Mouse (Mus musculus): ENCODE results near the gene Galntl6.
A peak's percentile ranks its signal among the peaks of the same experiment; 100 is the strongest.

The Galntl6 gene

DNA sequence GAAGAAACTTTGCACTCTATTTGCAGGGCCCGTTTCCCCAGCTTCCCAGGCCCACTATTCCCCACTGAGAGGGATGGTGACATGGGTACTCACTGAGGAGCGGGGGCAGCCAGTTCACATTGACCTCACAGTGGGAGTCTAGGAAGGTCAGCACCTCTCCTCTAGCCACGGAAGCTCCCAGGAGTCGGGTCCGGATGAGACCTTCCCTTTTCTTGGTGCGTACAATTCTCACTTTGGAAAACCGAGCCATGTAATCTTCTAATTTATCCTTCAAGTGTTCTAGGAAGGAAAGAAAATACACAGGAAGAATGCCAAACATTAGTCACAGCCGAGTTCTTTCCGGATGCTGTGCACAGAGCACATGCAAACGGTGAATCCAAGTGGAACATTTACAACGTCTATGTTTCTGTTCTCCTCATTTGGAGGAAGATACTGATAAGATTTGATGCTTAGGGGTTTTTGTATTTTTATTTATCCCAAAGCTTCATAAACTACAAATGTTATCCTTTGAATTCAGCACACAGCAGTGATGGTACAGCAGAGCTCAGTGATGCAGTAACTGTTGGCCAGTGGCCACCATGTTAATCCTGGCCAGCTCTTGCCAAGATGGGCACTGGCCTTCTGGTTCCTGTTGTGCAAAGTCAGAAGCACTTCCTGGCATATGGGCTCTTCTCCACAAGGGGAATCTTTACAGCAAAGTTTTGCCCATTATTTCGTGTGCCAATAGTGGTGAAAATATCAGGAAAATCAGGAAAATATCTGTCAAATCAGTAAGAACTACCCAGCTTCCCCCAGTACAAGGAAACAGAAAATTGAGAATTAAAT lies 949.9 kb downstream of the Galntl6 start:
- no peak for DNase-seq (ENCODE audit: low spot score in 2 of 2)

GRCm38 (mm10) chr8:57959136-57959535 lies 953.3 kb downstream of the Galntl6 start:
- DNase-seq (ENCODE audit: low spot score in 2 of 2), result no peak

GRCm38 (mm10) chr8:57958121-57958901 lies 954.1 kb downstream of the Galntl6 start:
- no peak for DNase-seq (ENCODE audit: low spot score in 2 of 2)

- DNase-seq (ENCODE audit: low spot score in 2 of 2), result no peak
These were observed 956.9 kb downstream of the Galntl6 start for GRCm38 (mm10) chr8:57955501-57955900.

DNA sequence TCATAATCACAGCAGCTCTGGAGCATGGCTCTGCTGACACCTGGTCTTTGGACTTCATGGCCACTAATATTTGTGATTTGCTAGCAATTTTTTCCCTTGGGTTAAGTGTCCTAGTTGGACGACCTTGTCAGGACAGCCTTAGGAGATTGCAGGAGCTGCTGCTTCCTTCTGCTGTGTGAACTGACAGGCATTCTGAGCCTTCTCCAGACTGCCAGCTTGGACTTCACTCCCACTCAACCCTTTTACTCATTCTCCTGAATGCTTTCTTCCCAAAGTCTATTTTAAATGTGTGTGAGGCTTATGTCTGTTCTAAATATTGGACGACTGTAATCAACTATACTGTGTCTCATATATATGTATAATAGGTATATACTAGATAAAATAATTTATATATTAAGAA lies 971.3 kb downstream of the Galntl6 start:
- DNase-seq (ENCODE audit: low spot score in 2 of 2), result no peak

GRCm38 (mm10) chr8:57939856-57940420 lies 972.5 kb downstream of the Galntl6 start:
- DNase-seq (ENCODE audit: low spot score in 2 of 2), result no peak

- DNase-seq (ENCODE audit: low spot score in 2 of 2), result peak; percentile 50 to 56
These were observed 973.1 kb downstream of the Galntl6 start for GRCm38 (mm10) chr8:57939177-57939855.

DNA sequence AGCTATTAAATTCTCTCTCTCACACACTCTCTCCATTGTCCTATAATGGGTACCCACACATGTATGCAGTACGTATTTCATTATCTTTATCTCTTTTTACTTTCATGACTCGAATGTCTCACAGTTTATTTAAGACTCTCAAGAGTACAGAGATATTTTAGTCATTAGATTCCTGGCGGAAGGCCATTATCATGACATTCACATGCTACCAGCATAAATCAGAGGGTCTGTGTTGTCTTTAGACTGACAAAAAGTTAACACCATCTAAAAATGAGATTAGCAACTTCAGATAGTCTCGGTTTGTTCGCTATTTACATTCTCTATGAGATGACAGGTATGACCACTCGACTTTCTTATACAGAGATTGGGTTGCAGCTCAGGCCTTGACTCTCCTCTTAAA lies 985.4 kb downstream of the Galntl6 start:
- no peak for DNase-seq (ENCODE audit: low spot score in 2 of 2)

GRCm38 (mm10) chr8:57923556-57923955 lies 988.9 kb downstream of the Galntl6 start:
- DNase-seq (ENCODE audit: low spot score in 2 of 2), result no peak

DNA sequence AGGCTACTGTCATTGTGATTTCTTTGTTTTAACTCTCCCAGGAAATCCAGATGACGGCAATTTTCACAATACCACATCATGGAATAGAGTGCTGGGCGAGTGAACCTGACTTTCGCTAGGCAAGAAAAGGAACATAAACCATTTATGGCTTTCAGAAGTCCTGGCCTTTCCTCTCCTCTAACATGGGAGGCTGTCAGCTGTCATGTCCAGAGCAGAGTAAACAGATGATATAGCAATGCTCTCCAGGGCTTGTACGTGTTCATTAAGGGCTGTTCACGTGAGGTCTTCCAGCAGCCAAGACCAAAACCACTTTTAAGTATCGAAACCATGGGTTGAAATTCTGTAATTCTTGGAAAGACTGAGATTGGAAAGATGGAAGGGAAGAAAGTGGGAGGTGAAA lies 989.3 kb downstream of the Galntl6 start:
- no peak for DNase-seq (ENCODE audit: low spot score in 2 of 2)

- DNase-seq (ENCODE audit: low spot score in 2 of 2), result no peak
These were observed 990.0 kb downstream of the Galntl6 start for GRCm38 (mm10) chr8:57922214-57923070.

DNA sequence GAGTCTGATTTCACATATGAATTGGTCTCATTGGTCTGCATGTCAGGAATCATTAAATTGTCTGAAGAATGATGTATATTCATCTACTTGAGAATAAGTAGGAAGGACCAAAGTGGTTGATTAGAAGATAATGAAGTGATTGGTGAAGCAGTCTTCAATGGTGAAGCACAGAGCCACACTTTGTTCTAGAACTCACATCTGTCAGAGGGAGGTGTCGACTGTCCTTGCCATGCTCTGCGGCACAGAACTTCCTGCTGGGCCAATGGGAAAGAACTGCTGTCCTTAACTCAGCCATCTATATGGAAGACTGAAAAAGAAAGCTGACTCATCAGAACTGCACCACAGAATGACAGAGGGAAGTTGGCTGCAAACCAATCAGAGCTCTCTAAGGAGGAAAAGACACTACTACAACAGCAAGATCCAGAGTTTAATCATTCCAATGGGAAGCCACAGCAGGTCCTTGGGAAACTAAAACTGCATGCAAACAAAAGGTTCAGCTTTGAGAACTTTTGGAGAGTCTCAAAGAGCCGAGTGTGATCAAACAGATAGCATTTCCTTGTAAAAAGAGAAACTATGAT lies 992.0 kb downstream of the Galntl6 start:
- DNase-seq (ENCODE audit: low spot score in 2 of 2), result no peak

- no peak for DNase-seq (ENCODE audit: low spot score in 2 of 2)
These were observed 993.5 kb downstream of the Galntl6 start for GRCm38 (mm10) chr8:57918720-57919640.

- DNase-seq (ENCODE audit: low spot score in 2 of 2), result no peak
These were observed 1019.1 kb downstream of the Galntl6 start for GRCm38 (mm10) chr8:57893360-57893759.

DNA sequence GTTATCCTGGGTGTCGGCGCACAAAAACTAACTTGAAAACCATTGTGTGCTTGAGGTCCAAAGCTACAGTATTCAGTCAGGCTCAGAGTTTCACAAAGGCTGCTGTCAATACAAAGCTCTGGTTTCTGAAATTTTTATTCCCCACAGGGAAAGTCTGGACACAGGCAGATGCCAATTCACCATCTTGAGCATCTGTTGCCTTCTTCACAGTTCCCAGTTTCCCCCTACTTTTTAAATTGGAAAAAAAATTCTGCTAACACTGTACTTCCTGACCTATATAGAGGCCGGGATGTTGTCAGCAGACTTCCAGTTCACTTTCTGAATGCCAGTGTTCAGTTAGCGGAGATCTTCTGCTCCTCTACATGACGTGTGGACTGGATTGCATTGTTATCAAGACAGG lies 1020.3 kb downstream of the Galntl6 start:
- no peak for DNase-seq (ENCODE audit: low spot score in 2 of 2)

DNA sequence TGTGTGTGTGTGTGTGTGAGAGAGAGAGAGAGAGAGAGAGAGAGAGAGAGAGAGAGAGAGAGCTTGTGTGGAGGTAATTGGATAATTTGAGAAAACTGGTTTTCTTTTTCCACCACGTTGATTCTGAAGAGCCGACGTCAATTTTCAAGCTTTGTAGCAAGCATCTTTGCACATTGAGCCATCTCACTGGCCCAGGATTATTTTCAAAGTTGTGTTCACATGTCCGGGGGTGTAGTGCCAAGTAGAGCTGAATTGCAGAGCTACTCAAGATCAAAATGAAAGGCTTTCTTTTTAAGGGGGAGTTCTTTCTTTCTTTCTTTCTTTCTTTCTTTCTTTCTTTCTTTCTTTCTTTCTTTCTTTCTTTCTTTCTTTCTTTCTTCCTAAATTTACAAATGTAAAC lies 1022.3 kb downstream of the Galntl6 start:
- DNase-seq (ENCODE audit: low spot score in 2 of 2), result no peak

DNA sequence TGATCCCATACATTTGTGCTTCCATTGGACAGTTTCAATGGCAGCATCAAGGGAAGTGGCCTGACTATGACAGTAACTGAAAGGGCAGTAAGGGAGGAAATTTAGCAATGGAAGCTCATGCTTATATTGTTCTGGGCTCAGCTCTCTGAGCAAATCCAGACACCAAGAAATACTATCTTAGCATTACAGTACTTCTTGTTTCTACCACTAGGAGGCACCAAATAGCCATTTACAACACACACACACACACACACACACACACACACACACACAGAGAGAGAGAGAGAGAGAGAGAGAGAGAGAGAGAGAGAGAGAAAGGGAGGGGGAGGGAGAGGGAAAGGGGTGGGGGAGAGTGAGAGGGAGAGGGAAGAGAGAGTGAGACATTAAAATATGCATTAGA lies 1023.6 kb downstream of the Galntl6 start:
- DNase-seq (ENCODE audit: low spot score in 2 of 2), result no peak

DNA sequence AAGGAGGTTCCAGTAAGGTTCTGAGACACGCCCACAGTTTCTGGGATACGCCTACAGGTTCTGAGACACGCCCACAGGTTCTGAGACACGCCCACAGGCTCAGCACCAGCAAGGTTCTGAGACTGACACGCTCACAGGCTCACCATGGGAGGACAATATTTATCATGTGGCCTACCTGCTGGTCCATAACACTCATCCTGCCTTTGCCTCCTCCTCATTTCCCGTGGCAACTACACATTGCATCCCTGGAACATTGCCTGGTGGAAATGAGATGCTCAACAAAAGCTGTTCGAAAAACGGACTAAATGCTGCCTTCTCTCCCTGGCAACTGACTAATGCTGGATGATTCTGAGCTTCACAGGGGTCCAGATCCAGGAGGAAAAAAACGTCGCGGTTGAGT lies 1033.0 kb downstream of the Galntl6 start:
- peak in 1 of 2 experiments; percentile 17 for DNase-seq (ENCODE audit: low spot score in 2 of 2)

GRCm38 (mm10) chr8:57849074-57849473 lies 1063.4 kb downstream of the Galntl6 start:
- no peak for DNase-seq (ENCODE audit: low spot score in 2 of 2)

GRCm38 (mm10) chr8:57843461-57843860 lies 1069.0 kb downstream of the Galntl6 start:
- DNase-seq (ENCODE audit: low spot score in 2 of 2), result no peak
